15 mouse cellular contexts compared by ENCODE assay signal in the genomic region with DNA sequence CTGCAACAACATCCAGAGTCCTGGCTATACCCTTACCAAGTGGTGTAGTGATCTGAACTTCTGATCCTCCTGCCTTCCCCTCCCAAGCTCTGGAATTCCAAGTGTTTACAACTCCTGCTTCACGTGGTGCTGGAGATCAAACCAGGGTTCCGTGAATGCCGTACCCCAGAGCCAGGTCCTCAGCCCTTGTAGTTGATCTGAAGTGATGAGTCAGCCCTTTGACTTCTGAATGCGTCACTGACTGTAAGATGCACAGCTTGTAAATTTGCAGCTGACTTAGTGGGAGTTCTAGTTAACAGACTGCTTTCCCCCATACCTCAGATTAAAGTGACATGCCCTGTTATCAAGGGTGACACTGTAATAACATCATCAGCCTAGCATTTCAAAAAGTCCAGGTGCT. TPM values are rescaled to one million over a fixed set of nuclear protein-coding genes. Genes with fewer than 3 reads are reported as not detected.
DNase-seq lines count a peak whose midpoint lies in the region; ATAC-seq and TF ChIP-seq lines count a peak whose summit lies in the region.
"Had no signal": no experiment of that assay in that cellular context is flagged by ENCODE, and none has a peak within 500 bp of the region (broad histone marks: within the 10 kb centered on the region; RNA-seq: fewer than 3 reads in every experiment).

No protein-coding gene starts in this region.

- peak overlapping the region; percentile 11; the same call in 1 of the 2 replicates for H3K27ac ChIP-seq in lung, postnatal 0 days (ENCODE audit: low read length)
- H3K27ac ChIP-seq in hindbrain, postnatal 0 days: no peak overlapping the region

- H3K27me3 ChIP-seq in lung, postnatal 0 days (replicated peaks; ENCODE audit: insufficient read depth, low read length): no peaks in the 10 kb centered on the region
- no peaks in the 10 kb centered on the region for H3K27me3 ChIP-seq in hindbrain, postnatal 0 days (ENCODE audit: insufficient read depth, low read length)
- H3K27me3 ChIP-seq: heart, embryonic 12.5 days had no signal

- peak; percentile 86 for TF ChIP-seq EP300 in lung, postnatal 0 days (IDR thresholded peaks at IDR 0.05)

- no peak for TF ChIP-seq CTCF in lung, postnatal 0 days (IDR thresholded peaks at IDR 0.05)
- TF ChIP-seq CTCF in hindbrain, postnatal 0 days (IDR thresholded peaks at IDR 0.05; ENCODE audit: low read depth): no peak

- H3K4me2 ChIP-seq in lung, postnatal 0 days (replicated peaks; ENCODE audit: low read depth, low read length): no peak overlapping the region
- H3K4me2 ChIP-seq in hindbrain, postnatal 0 days (ENCODE audit: low read depth, low read length): no peak overlapping the region
- H3K4me2 ChIP-seq: heart, embryonic 12.5 days had no signal

- DNase-seq in adrenal gland, postnatal 14 days: peak; percentile 29
- DNase-seq in adrenal gland, postnatal 4 days (ENCODE audit: low spot score in 2 of 2): no peak
- peak; percentile 84 for DNase-seq in 3T3-L1 (ENCODE audit: low read depth, low spot score)
- peak; percentile 78 for DNase-seq in ZHBTc4 (ENCODE audit: low read depth, low spot score)
- DNase-seq in lung, postnatal 0 days (ENCODE audit: low spot score): peak; percentile 83
- DNase-seq in urinary bladder, postnatal 14 days (ENCODE audit: low spot score): no peak
- DNase-seq in gastrocnemius, postnatal 10 days: no peak
- DNase-seq in hindbrain, postnatal 0 days (ENCODE audit: low spot score): no peak
- DNase-seq: B cell, adult 2 months; cerebellum, adult 8-10 months; kidney, postnatal 25 days; thymus, adult 2 months had no signal

- H3K4me1 ChIP-seq in lung, postnatal 0 days (ENCODE audit: insufficient read depth, low read depth, low read length): peaks cover 59% of the 10 kb centered on the region
- H3K4me1 ChIP-seq in hindbrain, postnatal 0 days (ENCODE audit: insufficient read depth, low read length): peaks cover 31% of the 10 kb centered on the region

- peak; percentile 79 for ATAC-seq in lung, postnatal 0 days
- ATAC-seq in hindbrain, postnatal 0 days: no peak
- ATAC-seq: hindbrain, embryonic 16.5 days; midbrain, embryonic 16.5 days had no signal

- no peaks in the 10 kb centered on the region for H3K36me3 ChIP-seq in lung, postnatal 0 days (ENCODE audit: insufficient read depth, low read length)
- no peaks in the 10 kb centered on the region for H3K36me3 ChIP-seq in hindbrain, postnatal 0 days (ENCODE audit: insufficient read depth, low read length)
- H3K36me3 ChIP-seq: heart, embryonic 12.5 days had no signal

- 21% methylated on average over 4 of the region's 4 CpGs for WGBS in lung, postnatal 0 days
- WGBS in hindbrain, postnatal 0 days: 44% methylated on average over 4 of the region's 4 CpGs

- H3K9ac ChIP-seq in lung, postnatal 0 days (replicated peaks; ENCODE audit: low read depth): no peak overlapping the region
- no peak overlapping the region for H3K9ac ChIP-seq in hindbrain, postnatal 0 days (replicated peaks; ENCODE audit: low read length)
- H3K9ac ChIP-seq: heart, embryonic 12.5 days had no signal

- H3K4me3 ChIP-seq in lung, postnatal 0 days (ENCODE audit: low read depth, low read length): no peak overlapping the region
- H3K4me3 ChIP-seq in hindbrain, postnatal 0 days (ENCODE audit: low read length): no peak overlapping the region
- H3K4me3 ChIP-seq: heart, embryonic 12.5 days had no signal

- no peaks in the 10 kb centered on the region for H3K9me3 ChIP-seq in lung, postnatal 0 days (ENCODE audit: low read length)
- H3K9me3 ChIP-seq in hindbrain, postnatal 0 days (ENCODE audit: low read length): no peaks in the 10 kb centered on the region
- H3K9me3 ChIP-seq: heart, embryonic 12.5 days had no signal

RNA-seq across cellular contexts. Expression of gene Ryk, which starts 8.9 kb away (rescaled TPM):
- total RNA-seq in adrenal gland, postnatal 14 days (2021): 54.6 and 56.0 TPM in 2 replicates
- total RNA-seq in adrenal gland, postnatal 4 days (2021): 10 to 100 TPM; 63.2 to 64.9 TPM
- 23.2 and 23.9 TPM in 2 replicates for polyA plus RNA-seq in lung, postnatal 0 days (2015; fragmentation: Nextera tagmentation; extraction: Ambion mirVana)
- 10 to 100 TPM; 52.4 to 60.9 TPM for total RNA-seq in gastrocnemius, postnatal 10 days (2021)
- total RNA-seq in hindbrain, postnatal 0 days (2014; rRNA removed): 41.4 and 47.7 TPM in 2 replicates
- 9.3 and 10.2 TPM in 2 replicates for polyA plus RNA-seq in hindbrain, postnatal 0 days (2015; fragmentation: Nextera tagmentation; extraction: Ambion mirVana)

Comparison
In these comparisons a context has a peak if more than half of its experiments do, and no peak if none do; other contexts are left out.
1. DNase-seq: peak in adrenal gland, postnatal 14 days (single experiment), 3T3-L1 (single experiment), ZHBTc4 (single experiment) and lung, postnatal 0 days (single experiment); none in adrenal gland, postnatal 4 days (0 of 2), urinary bladder, postnatal 14 days (single experiment), gastrocnemius, postnatal 10 days (single experiment) and hindbrain, postnatal 0 days (single experiment).